ENCODE assay signal across 1 mouse cellular context in the genomic region with DNA sequence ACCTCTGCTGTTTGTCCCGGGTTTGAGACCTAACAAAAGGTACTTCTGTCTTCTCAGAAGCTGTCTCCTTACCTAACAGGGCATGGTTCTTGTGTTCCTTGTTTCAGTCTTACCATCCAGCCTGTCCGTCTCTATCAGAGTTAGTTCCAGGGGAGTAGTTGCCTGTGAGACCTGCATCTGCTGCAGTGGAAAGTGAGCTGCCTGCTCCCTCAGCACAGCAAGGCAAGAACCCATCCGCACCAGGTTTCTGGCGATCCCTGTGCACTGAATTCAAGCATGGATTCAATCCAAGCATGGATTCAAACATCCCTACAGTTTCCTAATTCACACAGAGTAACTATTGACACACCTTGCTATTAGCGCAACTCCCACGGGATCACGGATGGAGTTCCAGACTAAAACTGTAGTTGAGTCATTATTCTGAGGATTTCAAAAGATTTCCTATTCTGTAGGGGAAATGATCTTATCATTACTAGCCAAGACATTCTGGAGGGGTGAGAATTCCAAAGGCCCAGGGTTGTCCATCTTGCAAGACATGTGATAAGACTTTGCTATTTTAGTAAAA.
TF ChIP-seq lines count a peak whose summit lies in the region.

No protein-coding gene starts in this region.

TF ChIP-seq in C2C12, 6 proteins besides CTCF, POLR2A, EP300 and RAD21:
- peak; percentile 57 for TF ChIP-seq CEBPB (IDR thresholded peaks at IDR 0.05; ENCODE audit: low read depth)
- TF ChIP-seq MYOG (IDR thresholded peaks at IDR 0.05; ENCODE audit: control insufficient read depth, extremely low read depth, insufficient read length): no peak
